10 mouse cellular contexts compared by ENCODE assay signal in genomic region chr14:121675579-121675978, GRCm38 (mm10).
DNase-seq lines count a peak whose midpoint lies in the region; ATAC-seq and TF ChIP-seq lines count a peak whose summit lies in the region.
"Had no signal": no experiment of that assay in that cellular context is flagged by ENCODE, and none has a peak within 500 bp of the region (broad histone marks: within the 10 kb centered on the region; RNA-seq: fewer than 3 reads in every experiment).

No protein-coding gene starts in this region.

- H3K36me3 ChIP-seq in lung, postnatal 0 days (ENCODE audit: insufficient read depth, low read length) = no peaks in the 10 kb centered on the region; the same call in 1 of the 2 replicates
- H3K36me3 ChIP-seq: liver, embryonic 13.5 days had no signal

- H3K27me3 ChIP-seq in lung, postnatal 0 days (replicated peaks; ENCODE audit: insufficient read depth, low read length) = no peaks in the 10 kb centered on the region
- H3K27me3 ChIP-seq: liver, embryonic 13.5 days had no signal

- H3K4me1 ChIP-seq in brown adipose tissue, adult 24 weeks (ENCODE audit: control insufficient read depth, insufficient read depth, insufficient read length, low read length) = peaks cover 44% of the 10 kb centered on the region
- H3K4me1 ChIP-seq in lung, postnatal 0 days (ENCODE audit: insufficient read depth, low read depth, low read length) = peaks cover 18% of the 10 kb centered on the region
- H3K4me1 ChIP-seq: liver, embryonic 13.5 days had no signal

- no peak overlapping the region for H3K4me3 ChIP-seq in brown adipose tissue, adult 24 weeks (ENCODE audit: insufficient read depth, low read depth, low read length)
- no peak overlapping the region for H3K4me3 ChIP-seq in lung, postnatal 0 days (ENCODE audit: low read depth, low read length)
- H3K4me3 ChIP-seq: erythroblast, embryonic 14.5 days; liver, embryonic 13.5 days had no signal

- DNase-seq in heart, adult 11 months = peak; percentile 96
- no peak for DNase-seq in heart, postnatal 36 days
- peak; percentile 72 for DNase-seq in kidney, adult 11 months
- peak; percentile 64 for DNase-seq in lung, postnatal 0 days (ENCODE audit: low spot score)
- no peak for DNase-seq in layer of hippocampus, adult 18-20 months (ENCODE audit: low spot score in 2 of 2)
- no peak for DNase-seq in right cerebral cortex, postnatal 14 days
- no peak for DNase-seq in urinary bladder, adult 2 months (ENCODE audit: low spot score)
- DNase-seq: liver, embryonic 13.5 days had no signal

- no peak for TF ChIP-seq EP300 in lung, postnatal 0 days (IDR thresholded peaks at IDR 0.05)

- intact Hi-C loops in heart, postnatal 36 days (cut with DNase I) = loop anchor here (2.0 kb wide), 1 partner anchor 27 kb away; no protein-coding TSS in a partner anchor

- H3K9me3 ChIP-seq in lung, postnatal 0 days (ENCODE audit: low read length) = no peaks in the 10 kb centered on the region
- H3K9me3 ChIP-seq: liver, embryonic 13.5 days had no signal

- no peak overlapping the region for H3K4me2 ChIP-seq in lung, postnatal 0 days (replicated peaks; ENCODE audit: low read depth, low read length)
- H3K4me2 ChIP-seq: liver, embryonic 13.5 days had no signal

- peak; percentile 47 for ATAC-seq in lung, postnatal 0 days

- WGBS in lung, postnatal 0 days = 6% methylated on average over 6 of the region's 6 CpGs

- no peak overlapping the region for H3K9ac ChIP-seq in lung, postnatal 0 days (replicated peaks; ENCODE audit: low read depth)
- H3K9ac ChIP-seq: liver, embryonic 13.5 days had no signal

- TF ChIP-seq CTCF in lung, postnatal 0 days (IDR thresholded peaks at IDR 0.05) = no peak

- peak overlapping the region; percentile 69; the same call in 1 of the 2 replicates for H3K27ac ChIP-seq in brown adipose tissue, adult 24 weeks (replicated peaks; ENCODE audit: low read depth, low read length)
- H3K27ac ChIP-seq in lung, postnatal 0 days (ENCODE audit: low read length) = 0 out of 2 replicates have a peak overlapping the region, but pooled peaks have one; percentile 43
- H3K27ac ChIP-seq: liver, embryonic 13.5 days had no signal

Comparison
In these comparisons a context has a peak if more than half of its experiments do, and no peak if none do; other contexts are left out.
1. DNase-seq: peak in heart, adult 11 months (single experiment), kidney, adult 11 months (single experiment) and lung, postnatal 0 days (single experiment); none in heart, postnatal 36 days (0 of 2), layer of hippocampus, adult 18-20 months (0 of 2), right cerebral cortex, postnatal 14 days (single experiment) and urinary bladder, adult 2 months (single experiment).